Mouse (Mus musculus): ENCODE measurements around the gene Rnf187. TPM values are rescaled to one million over a fixed set of nuclear protein-coding genes. Genes with fewer than 3 reads are reported as not detected.

Gene Rnf187
- polyA plus RNA-seq, 1 experiment: 271 TPM

DNA sequence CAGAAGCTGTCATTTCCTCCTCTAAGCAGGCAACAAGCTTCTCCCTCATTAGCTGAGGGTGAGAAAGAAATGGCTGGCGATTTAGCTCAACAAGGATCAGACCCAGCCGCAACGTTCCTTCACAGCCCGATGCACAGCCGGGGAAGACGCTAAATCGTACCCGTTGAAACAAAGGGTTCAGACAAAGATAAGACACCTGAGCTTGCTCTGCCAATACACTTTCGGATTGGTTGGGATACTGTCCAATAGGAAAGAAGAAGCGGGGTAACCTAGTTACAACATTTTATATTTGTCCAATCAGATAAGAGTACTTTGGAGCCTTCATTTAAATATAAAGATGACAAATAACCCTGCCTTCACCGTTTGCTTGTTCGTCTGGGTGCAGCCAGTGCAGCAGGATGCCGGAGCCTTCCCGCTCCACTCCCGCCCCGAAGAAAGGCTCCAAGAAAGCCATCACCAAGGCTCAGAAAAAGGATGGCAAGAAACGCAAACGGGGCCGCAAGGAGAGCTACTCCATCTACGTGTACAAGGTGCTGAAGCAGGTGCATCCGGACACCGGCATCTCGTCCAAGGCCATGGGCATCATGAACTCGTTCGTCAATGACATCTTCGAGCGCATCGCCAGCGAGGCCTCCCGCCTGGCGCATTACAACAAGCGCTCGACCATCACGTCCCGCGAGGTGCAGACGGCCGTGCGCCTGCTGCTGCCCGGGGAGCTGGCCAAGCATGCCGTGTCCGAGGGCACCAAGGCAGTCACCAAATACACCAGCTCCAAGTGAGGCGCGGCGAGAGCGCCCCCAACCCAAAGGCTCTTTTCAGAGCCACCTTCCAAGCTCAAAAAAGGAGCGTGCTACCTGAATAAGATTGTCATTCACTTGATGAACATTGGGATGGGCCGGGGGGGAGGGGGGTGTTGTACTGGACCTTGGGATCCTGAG lies 10.1 kb upstream of the Rnf187 start, which contains the start of gene Hist3h2ba:
Gene Hist3h2ba (plus strand): TSS at position 379 of the 938 bp plus-strand sequence.
- TF ChIP-seq GATA1 (IDR thresholded peaks at IDR 0.05; ENCODE audit: borderline replicate concordance, low read length) (no peak), FLI1 (IDR thresholded peaks at IDR 0.05; ENCODE audit: low read length) (no peak)
- peak within 1 kb of the TSS; percentile 87 for H3K4me3 ChIP-seq (replicated peaks)
- peaks cover 31% of the 10 kb centered on the region for H3K4me1 ChIP-seq
- no peaks in the 10 kb centered on the region for H3K36me3 ChIP-seq (replicated peaks; ENCODE audit: low read length)
- no peaks in the 10 kb centered on the region for H3K9me3 ChIP-seq
- peaks cover 69% of the 10 kb centered on the region for H3K27me3 ChIP-seq (replicated peaks)

DNA sequence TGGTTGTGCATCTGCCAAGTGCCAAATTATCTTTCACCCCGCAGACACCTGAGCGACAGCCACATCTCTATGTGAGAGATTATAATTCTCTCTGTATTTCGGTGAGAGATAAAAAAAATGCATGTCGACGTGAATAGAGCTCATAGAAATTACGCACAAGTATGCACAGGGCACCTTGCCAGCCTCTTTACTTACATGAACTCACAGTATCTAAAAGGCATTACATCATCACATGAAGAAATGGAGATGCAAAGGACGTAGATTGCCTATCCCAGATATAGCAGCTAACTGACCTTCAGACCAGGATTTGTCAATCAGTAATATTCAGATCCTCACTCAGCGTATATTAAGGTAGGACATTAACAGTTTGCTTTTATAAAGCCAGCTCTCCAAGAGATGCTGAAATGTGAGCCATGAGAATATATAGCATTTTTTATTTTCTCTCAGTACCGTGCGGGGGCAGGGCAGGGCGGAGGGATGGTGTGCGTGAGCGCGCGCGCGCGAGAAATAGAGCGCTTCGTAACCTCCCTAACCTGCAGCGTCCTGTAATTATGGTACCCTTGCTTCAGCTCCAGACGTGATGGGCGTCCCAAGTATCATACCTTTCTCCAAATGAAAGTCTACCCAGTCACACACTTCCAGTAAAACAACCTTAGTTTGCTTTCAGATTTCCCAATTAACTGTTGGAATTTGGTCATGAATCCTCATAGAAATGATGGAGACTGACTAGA lies 9.2 kb upstream of the Rnf187 start:
- Histone ChIP-seq H3K9me3 (no peaks in the 10 kb centered on the region), H3K4me3 (replicated peaks) (peak overlapping the region; percentile 87), H3K27me3 (replicated peaks) (peaks cover 73% of the 10 kb centered on the region), H3K36me3 (replicated peaks; ENCODE audit: low read length) (no peaks in the 10 kb centered on the region), H3K4me1 (peaks cover 27% of the 10 kb centered on the region)
- TF ChIP-seq FLI1 (IDR thresholded peaks at IDR 0.05; ENCODE audit: low read length) (no peak), GATA1 (IDR thresholded peaks at IDR 0.05; ENCODE audit: borderline replicate concordance, low read length) (no peak)

DNA sequence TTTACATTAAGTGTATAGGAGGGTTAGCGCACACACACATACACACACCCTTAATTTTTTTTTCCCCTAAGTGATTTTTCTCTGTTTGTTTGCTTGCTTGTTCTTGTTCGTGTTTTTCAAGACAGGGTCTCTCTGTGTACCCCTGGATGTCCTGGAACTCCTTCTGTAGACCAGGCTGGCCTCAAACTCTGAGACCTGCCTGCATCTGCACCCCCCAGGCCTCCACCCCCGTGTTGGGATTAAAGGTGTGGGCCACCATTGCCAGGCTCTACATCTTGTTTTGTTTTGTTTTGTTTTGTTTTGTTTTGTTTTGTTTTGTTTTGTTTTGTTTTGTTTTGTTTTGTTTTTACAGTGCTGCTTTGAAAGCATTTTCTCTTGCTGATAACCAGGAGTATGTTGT lies 8.6 kb upstream of the Rnf187 start:
- Histone ChIP-seq H3K27me3 (replicated peaks) (peaks cover 76% of the 10 kb centered on the region), H3K9me3 (no peaks in the 10 kb centered on the region), H3K4me3 (replicated peaks) (no peak overlapping the region), H3K4me1 (peaks cover 26% of the 10 kb centered on the region), H3K36me3 (replicated peaks; ENCODE audit: low read length) (no peaks in the 10 kb centered on the region)
- TF ChIP-seq GATA1 (IDR thresholded peaks at IDR 0.05; ENCODE audit: borderline replicate concordance, low read length): no peak
- TF ChIP-seq FLI1 (IDR thresholded peaks at IDR 0.05; ENCODE audit: low read length): no peak

DNA sequence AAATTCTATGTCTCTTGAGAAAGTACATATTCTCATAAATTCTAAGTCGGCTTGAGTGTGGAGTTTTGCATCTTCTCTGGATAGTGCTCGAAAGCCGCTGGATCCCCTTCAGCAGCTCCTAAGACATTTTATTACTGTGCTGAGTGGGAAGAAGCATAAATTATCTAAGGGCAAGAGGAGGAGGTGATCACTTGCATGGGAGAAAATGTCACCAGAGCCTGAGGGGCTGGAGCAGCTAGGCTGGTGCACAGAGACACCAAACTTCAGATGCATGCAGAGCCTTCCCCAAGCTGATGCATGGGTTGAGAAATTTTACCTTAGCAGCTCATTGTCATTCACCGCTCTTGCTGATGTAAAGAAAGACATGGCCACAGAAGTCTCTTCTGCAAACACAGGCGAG lies 5.4 kb upstream of the Rnf187 start:
- no peak for TF ChIP-seq GATA1 (IDR thresholded peaks at IDR 0.05; ENCODE audit: borderline replicate concordance, low read length)
- TF ChIP-seq FLI1 (IDR thresholded peaks at IDR 0.05; ENCODE audit: low read length): no peak
- Histone ChIP-seq H3K4me1 (peaks cover 29% of the 10 kb centered on the region), H3K36me3 (replicated peaks; ENCODE audit: low read length) (no peaks in the 10 kb centered on the region), H3K9me3 (peaks cover 4% of the 10 kb centered on the region; the same call in 1 of the 2 replicates), H3K4me3 (replicated peaks) (no peak overlapping the region), H3K27me3 (replicated peaks) (peaks cover 52% of the 10 kb centered on the region)

DNA sequence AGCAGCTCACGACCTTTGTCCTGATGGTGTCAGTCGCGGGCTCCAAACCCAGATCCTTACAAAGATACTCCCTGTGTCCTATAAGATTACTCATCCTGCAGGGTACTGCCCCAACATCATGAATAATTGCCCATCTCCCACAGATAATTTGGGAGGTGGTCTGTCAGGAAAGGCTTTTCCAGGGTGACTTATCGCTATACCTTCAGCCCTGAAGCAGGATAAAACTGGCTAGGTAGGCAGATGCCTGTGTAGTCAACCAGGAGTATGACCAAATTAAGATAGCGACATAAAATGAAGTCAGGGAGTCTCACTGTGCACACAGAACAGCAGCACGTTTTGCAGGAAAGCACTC lies 348 bp upstream of the Rnf187 start:
- H3K9me3 ChIP-seq: peaks cover 4% of the 10 kb centered on the region; the same call in 1 of the 2 replicates
- H3K27me3 ChIP-seq (replicated peaks): peaks cover 13% of the 10 kb centered on the region
- peak overlapping the region; percentile 99 for H3K4me3 ChIP-seq (replicated peaks)
- TF ChIP-seq FLI1 (IDR thresholded peaks at IDR 0.05; ENCODE audit: low read length) (no peak), GATA1 (IDR thresholded peaks at IDR 0.05; ENCODE audit: borderline replicate concordance, low read length) (no peak)
- peaks cover 29% of the 10 kb centered on the region for H3K36me3 ChIP-seq (replicated peaks; ENCODE audit: low read length)
- peaks cover 42% of the 10 kb centered on the region for H3K4me1 ChIP-seq

DNA sequence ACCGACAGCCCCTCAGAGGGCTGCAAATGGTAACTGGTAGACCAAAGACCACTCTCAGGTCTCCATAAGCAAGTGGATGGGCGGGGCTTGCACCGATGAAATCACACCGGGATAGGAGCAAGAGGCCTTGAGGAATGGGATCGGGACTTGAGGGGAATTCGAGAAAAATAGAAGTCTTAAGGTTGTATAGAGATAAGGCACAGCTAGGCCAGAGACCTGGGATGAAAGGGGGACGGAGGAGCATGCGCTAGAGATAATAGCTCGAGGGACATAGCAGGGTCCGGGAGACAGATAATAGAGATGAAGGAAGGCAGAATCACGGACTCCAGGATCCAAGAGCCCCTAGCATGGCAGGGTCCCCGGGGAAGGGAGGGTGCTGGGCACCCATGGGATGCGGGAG lies 807 bp downstream of the Rnf187 start:
- TF ChIP-seq FLI1 (IDR thresholded peaks at IDR 0.05; ENCODE audit: low read length) (no peak), GATA1 (IDR thresholded peaks at IDR 0.05; ENCODE audit: borderline replicate concordance, low read length) (no peak)
- Histone ChIP-seq H3K27me3 (replicated peaks) (peaks cover 6% of the 10 kb centered on the region), H3K9me3 (peaks cover 4% of the 10 kb centered on the region; the same call in 1 of the 2 replicates), H3K4me3 (replicated peaks) (peak overlapping the region; percentile 99), H3K36me3 (replicated peaks; ENCODE audit: low read length) (peaks cover 40% of the 10 kb centered on the region), H3K4me1 (peaks cover 39% of the 10 kb centered on the region)

DNA sequence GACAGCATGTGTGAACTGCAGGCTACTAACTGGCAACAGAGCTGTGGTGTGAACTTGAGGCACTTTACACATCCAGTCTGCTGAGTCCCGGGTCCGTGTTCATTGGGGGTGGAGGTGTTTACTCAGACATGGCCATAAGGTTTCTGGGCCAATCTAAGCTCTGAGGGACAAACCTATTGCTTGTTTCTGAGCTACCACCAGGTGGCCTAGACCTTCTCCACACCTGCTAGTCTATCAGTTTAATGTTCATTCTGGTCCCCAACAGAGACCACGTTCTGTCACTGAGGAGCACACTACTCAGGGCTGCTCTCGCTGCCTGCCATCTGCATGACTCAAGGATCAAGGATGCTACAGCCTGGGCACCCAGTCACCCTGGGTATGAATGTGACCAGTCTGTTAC lies 7.1 kb downstream of the Rnf187 start:
- no peak overlapping the region for H3K4me3 ChIP-seq (replicated peaks)
- H3K4me1 ChIP-seq: peaks cover 61% of the 10 kb centered on the region
- no peaks in the 10 kb centered on the region for H3K9me3 ChIP-seq
- TF ChIP-seq FLI1 (IDR thresholded peaks at IDR 0.05; ENCODE audit: low read length): no peak
- TF ChIP-seq GATA1 (IDR thresholded peaks at IDR 0.05; ENCODE audit: borderline replicate concordance, low read length): no peak
- peaks cover 55% of the 10 kb centered on the region for H3K36me3 ChIP-seq (replicated peaks; ENCODE audit: low read length)
- H3K27me3 ChIP-seq (replicated peaks): no peaks in the 10 kb centered on the region

DNA sequence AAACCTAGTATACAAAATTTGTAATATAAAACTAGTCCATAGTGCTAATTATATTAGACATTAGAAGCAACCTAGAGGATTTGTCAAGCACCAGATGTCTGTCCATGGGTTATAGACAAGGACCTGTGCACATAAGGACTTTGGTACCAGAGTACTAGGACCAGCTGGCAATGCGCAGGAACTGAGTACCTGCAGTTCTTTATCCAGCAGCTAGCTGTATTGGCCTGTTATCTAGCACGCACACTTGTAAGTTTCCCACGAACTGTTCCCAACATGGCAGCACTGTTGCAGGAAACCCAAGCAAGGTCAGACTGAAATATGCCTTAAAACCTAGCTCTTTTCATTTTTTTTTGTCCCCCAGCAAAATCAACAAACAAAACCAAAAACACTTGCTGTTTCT lies 8.5 kb downstream of the Rnf187 start:
- Histone ChIP-seq H3K4me1 (peaks cover 53% of the 10 kb centered on the region), H3K9me3 (no peaks in the 10 kb centered on the region), H3K36me3 (replicated peaks; ENCODE audit: low read length) (peaks cover 44% of the 10 kb centered on the region), H3K27me3 (replicated peaks) (peaks cover 5% of the 10 kb centered on the region), H3K4me3 (replicated peaks) (no peak overlapping the region)
- TF ChIP-seq GATA1 (IDR thresholded peaks at IDR 0.05; ENCODE audit: borderline replicate concordance, low read length) (no peak), FLI1 (IDR thresholded peaks at IDR 0.05; ENCODE audit: low read length) (no peak)

DNA sequence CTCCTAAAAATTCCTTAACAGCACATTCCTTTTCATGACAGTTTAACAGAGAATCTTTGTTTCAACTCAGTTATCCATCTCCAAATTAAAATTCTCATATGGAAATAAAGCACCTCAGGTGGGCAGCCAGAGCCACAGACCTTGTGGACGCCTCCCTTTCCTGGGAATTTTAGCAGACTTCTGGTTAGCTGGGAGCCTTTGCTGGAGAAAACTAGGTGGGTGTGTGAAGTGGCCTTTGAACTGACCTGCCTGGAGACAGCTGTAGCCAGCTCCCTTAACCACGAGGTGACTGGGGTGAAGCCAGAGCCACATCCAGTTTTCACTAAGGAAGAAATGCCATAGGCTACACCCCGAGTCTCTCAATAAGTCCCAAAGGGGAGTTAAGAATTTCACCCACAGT lies 9.1 kb downstream of the Rnf187 start:
- TF ChIP-seq FLI1 (IDR thresholded peaks at IDR 0.05; ENCODE audit: low read length): no peak
- TF ChIP-seq GATA1 (IDR thresholded peaks at IDR 0.05; ENCODE audit: borderline replicate concordance, low read length): no peak
- peaks cover 40% of the 10 kb centered on the region for H3K36me3 ChIP-seq (replicated peaks; ENCODE audit: low read length)
- peaks cover 53% of the 10 kb centered on the region for H3K4me1 ChIP-seq
- H3K4me3 ChIP-seq (replicated peaks): no peak overlapping the region
- H3K27me3 ChIP-seq (replicated peaks): peaks cover 8% of the 10 kb centered on the region
- H3K9me3 ChIP-seq: no peaks in the 10 kb centered on the region

DNA sequence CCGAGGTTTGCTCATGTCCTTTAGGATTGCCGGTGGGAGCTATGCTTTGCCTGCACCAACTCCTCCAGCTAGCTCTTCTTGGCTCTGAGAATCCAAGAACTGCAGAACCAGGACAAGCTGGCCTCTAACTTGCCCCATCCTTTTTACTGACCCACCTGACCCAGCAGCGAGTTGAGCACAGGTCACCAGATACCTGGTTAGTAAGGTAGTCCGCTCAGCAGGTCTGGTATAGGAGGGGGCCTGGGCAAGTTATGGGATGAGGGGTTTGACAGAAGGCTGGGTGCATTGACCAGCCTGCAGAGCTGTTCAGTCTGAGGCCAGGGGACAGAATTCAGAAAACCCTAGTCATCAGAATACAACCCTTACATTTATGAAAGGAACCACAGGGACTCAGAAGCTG lies 9.7 kb downstream of the Rnf187 start:
- TF ChIP-seq GATA1 (IDR thresholded peaks at IDR 0.05; ENCODE audit: borderline replicate concordance, low read length): no peak
- TF ChIP-seq FLI1 (IDR thresholded peaks at IDR 0.05; ENCODE audit: low read length): no peak
- peaks cover 53% of the 10 kb centered on the region for H3K4me1 ChIP-seq
- no peak overlapping the region for H3K4me3 ChIP-seq (replicated peaks)
- peaks cover 34% of the 10 kb centered on the region for H3K36me3 ChIP-seq (replicated peaks; ENCODE audit: low read length)
- no peaks in the 10 kb centered on the region for H3K9me3 ChIP-seq
- peaks cover 9% of the 10 kb centered on the region for H3K27me3 ChIP-seq (replicated peaks)

Measured in megakaryocyte, embryonic 14.5 days (primary cell).